Mouse (Mus musculus) stomach, postnatal 0 days (tissue): ENCODE data around the gene Bmp2k.

Experiments used
- CTCF ChIP-seq: IDR thresholded peaks from 2 replicates; pipeline ENCODE4 v1.5.1; 2016; ENCODE audit warnings: antibody characterized with exemption, low read depth, mild to moderate bottlenecking, moderate library complexity
- EP300 ChIP-seq: optimal IDR thresholded peaks from 2 replicates; pipeline ENCODE3; 2016; ENCODE audit warnings: antibody characterized with exemption

GRCm38 (mm10) chr5:96995791-96996190, 1.7 kb upstream of the Bmp2k start:
- TF ChIP-seq CTCF (no peak), EP300 (no peak)
